Mouse (Mus musculus) forebrain, embryonic 16.5 days (tissue): ENCODE measurements around the gene 1700012B07Rik. TPM values are rescaled to one million over a fixed set of nuclear protein-coding genes. Genes with fewer than 3 reads are reported as not detected.

Experiments used
- ATAC-seq: fragments of 200-750 bp; cut with Nextera tagmentation; 2 replicates; pipeline ENCODE4 v1.8.0; 2017; ENCODE audit warnings: mild to moderate bottlenecking, moderate library complexity
- H3K27ac ChIP-seq: fragments of 300-500 bp; sonication (generic); 2 replicates; pipeline ENCODE4 v1.5.1; 2014; ENCODE audit warnings: low read length, control low read depth
- H3K27me3 ChIP-seq: fragments of 300-500 bp; sonication (generic); replicated peaks from 2 replicates; pipeline ENCODE4 v1.6.1; 2014; ENCODE audit warnings: low read length; ENCODE audit not compliant: control insufficient read depth, insufficient read depth
- H3K36me3 ChIP-seq: fragments of 300-500 bp; sonication (generic); 2 replicates; pipeline ENCODE4 v1.6.1; 2014; ENCODE audit not compliant: control insufficient read depth, insufficient read depth
- H3K4me1 ChIP-seq: fragments of 300-500 bp; sonication (generic); replicated peaks from 2 replicates; pipeline ENCODE4 v1.6.1; 2014; ENCODE audit warnings: low read length; ENCODE audit not compliant: control insufficient read depth, insufficient read depth
- H3K4me2 ChIP-seq: fragments of 300-500 bp; sonication (generic); 2 replicates; pipeline ENCODE4 v1.6.1; 2014; ENCODE audit warnings: mild to moderate bottlenecking, low read length, control low read depth
- H3K4me3 ChIP-seq: fragments of 300-500 bp; sonication (generic); replicated peaks from 2 replicates; pipeline ENCODE4 v1.5.1; 2014; ENCODE audit warnings: mild to moderate bottlenecking, low read length, control low read depth
- H3K9ac ChIP-seq: fragments of 300-500 bp; sonication (generic); replicated peaks from 2 replicates; pipeline ENCODE4 v1.6.1; 2014; ENCODE audit warnings: low read depth, low read length, control low read depth
- H3K9me3 ChIP-seq: fragments of 300-500 bp; sonication (generic); 2 replicates; pipeline ENCODE4 v1.6.1; 2016; ENCODE audit warnings: low read length; ENCODE audit not compliant: control insufficient read depth
- WGBS: fragments of 180-500 bp; shearing (Covaris S2); extraction: QIAGEN DNeasy Blood & Tissue Kit; methylation state at CpG from one replicate; pipeline ENCODE4 v1.1.7; 2014; 5-methylcytosine and 5-hydroxymethylcytosine counted together
- polyA plus RNA-seq: library from polyadenylated mRNA; unstranded; fragments of >200 nt; fragmentation: Nextera tagmentation; extraction: Ambion mirVana; gene quantifications from 2 replicates; pipeline ENCODE4 v1.2.1, GENCODE M21; 2015

1700012B07Rik gene
- polyA plus RNA-seq, 1 experiment from 2014 or later: not detected

- Histone ChIP-seq H3K4me3 (no peak overlapping the region), H3K36me3 (no peaks in the 10 kb centered on the region), H3K9me3 (no peaks in the 10 kb centered on the region), H3K27ac (no peak overlapping the region), H3K4me1 (no peaks in the 10 kb centered on the region), H3K27me3 (no peaks in the 10 kb centered on the region), H3K9ac (no peak overlapping the region), H3K4me2 (no peak overlapping the region)
- WGBS: 87% methylated on average over 8 of the region's 8 CpGs
- no peak for ATAC-seq
Observed at GRCm38 (mm10) chr11:109854056-109854455, 26.2 kb upstream of the 1700012B07Rik start.

- no peaks in the 10 kb centered on the region for H3K27me3 ChIP-seq
- H3K9ac ChIP-seq: no peak overlapping the region
- no peaks in the 10 kb centered on the region for H3K9me3 ChIP-seq
- H3K27ac ChIP-seq: no peak overlapping the region
- no peak for ATAC-seq
- no peaks in the 10 kb centered on the region for H3K36me3 ChIP-seq
- no peaks in the 10 kb centered on the region for H3K4me1 ChIP-seq
- H3K4me2 ChIP-seq: no peak overlapping the region
- 61% methylated on average over 17 of the region's 17 CpGs for WGBS
- H3K4me3 ChIP-seq: no peak overlapping the region
Observed at GRCm38 (mm10) chr11:109853228-109853966, 25.6 kb upstream of the 1700012B07Rik start.

DNA sequence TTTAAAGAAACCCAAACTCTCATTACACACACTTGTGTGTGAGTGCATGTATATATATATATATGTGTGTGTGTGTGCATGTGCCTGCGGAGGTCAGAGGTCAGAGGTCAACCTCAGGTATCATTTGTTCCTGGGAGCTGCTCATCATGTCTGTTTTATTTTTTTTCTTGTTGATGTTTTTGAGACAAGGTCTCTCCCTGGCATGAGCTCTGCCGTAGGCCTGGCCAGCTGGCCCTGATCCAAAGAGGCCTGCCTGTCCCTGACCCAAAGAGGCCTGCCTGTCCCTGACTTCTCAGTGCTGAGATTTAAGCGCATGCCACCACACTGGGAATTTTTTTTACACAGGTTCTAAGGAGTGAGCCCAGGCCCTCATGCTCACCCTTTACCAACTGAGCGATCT lies 24.1 kb upstream of the 1700012B07Rik start:
- Histone ChIP-seq H3K27me3 (no peaks in the 10 kb centered on the region), H3K4me1 (no peaks in the 10 kb centered on the region), H3K4me3 (no peak overlapping the region), H3K9me3 (no peaks in the 10 kb centered on the region), H3K36me3 (no peaks in the 10 kb centered on the region), H3K9ac (no peak overlapping the region), H3K4me2 (no peak overlapping the region), H3K27ac (no peak overlapping the region)
- ATAC-seq: no peak
- WGBS: 86% methylated on average over 4 of the region's 4 CpGs

- peaks cover 3% of the 10 kb centered on the region; the same call in 1 of the 2 replicates for H3K4me1 ChIP-seq
- no peak overlapping the region for H3K9ac ChIP-seq
- no peak overlapping the region for H3K27ac ChIP-seq
- no peaks in the 10 kb centered on the region for H3K9me3 ChIP-seq
- H3K4me2 ChIP-seq: no peak overlapping the region
- WGBS: 67% methylated on average over 7 of the region's 7 CpGs
- no peaks in the 10 kb centered on the region for H3K36me3 ChIP-seq
- no peaks in the 10 kb centered on the region for H3K27me3 ChIP-seq
- no peak overlapping the region for H3K4me3 ChIP-seq
- ATAC-seq: no peak
Observed at GRCm38 (mm10) chr11:109846343-109846742, 18.5 kb upstream of the 1700012B07Rik start.

DNA sequence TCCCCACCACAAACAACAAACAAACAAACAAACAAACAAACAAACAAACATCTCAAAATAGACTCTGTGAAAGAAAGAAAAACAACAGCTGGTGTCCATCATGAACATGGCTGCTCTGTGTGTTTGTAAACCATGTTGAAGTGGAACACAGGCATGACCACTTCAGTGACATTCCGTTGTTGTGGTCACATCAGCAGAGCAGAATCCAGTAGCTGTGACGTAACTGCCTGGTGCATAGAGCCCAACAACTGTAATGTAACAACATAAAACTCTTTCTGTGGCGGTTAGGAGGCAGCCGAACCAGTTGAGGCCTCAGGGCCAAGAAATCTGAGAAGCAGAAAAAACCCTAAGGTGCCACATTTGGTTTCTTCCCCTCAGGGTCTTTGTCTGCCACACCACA lies 17.8 kb upstream of the 1700012B07Rik start:
- whole genome bisulfite sequencing: 62% methylated on average over 4 of the region's 4 CpGs
- Histone ChIP-seq H3K4me3 (no peak overlapping the region), H3K9ac (no peak overlapping the region), H3K4me1 (peaks cover 3% of the 10 kb centered on the region; the same call in 1 of the 2 replicates), H3K36me3 (no peaks in the 10 kb centered on the region), H3K9me3 (peaks cover 2% of the 10 kb centered on the region), H3K27me3 (no peaks in the 10 kb centered on the region), H3K27ac (no peak overlapping the region), H3K4me2 (no peak overlapping the region)
- ATAC-seq: no peak

DNA sequence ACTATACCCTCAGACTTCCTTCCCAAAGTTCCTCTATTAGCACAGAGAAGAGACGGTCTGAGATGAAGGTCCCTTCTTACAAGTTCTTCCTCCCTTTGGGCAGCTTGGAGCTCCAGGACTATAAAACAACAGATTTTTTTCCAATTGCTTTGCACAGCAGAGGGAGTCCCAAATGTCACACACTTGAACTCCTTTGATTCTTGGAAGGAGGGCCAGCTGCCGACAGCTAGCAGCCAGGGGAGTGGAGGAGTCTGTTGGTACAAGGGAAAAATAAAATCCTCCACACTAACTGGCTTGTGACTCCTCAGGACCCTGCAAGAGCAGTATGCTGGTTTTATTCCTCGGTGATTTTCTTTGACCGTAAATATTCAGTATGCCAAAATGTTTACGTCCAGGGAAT lies 16.6 kb upstream of the 1700012B07Rik start:
- 78% methylated on average over 5 of the region's 5 CpGs for WGBS
- Histone ChIP-seq H3K4me3 (no peak overlapping the region), H3K36me3 (no peaks in the 10 kb centered on the region), H3K4me2 (no peak overlapping the region), H3K9ac (no peak overlapping the region), H3K9me3 (peaks cover 4% of the 10 kb centered on the region), H3K27ac (no peak overlapping the region), H3K27me3 (no peaks in the 10 kb centered on the region), H3K4me1 (peaks cover 3% of the 10 kb centered on the region; the same call in 1 of the 2 replicates)
- ATAC-seq: no peak

- no peak overlapping the region for H3K4me3 ChIP-seq
- no peaks in the 10 kb centered on the region for H3K27me3 ChIP-seq
- 70% methylated on average over 5 of the region's 5 CpGs for WGBS
Observed at GRCm38 (mm10) chr11:109830368-109830767, 2.5 kb upstream of the 1700012B07Rik start.

GRCm38 (mm10) chr11:109822280-109822679 lies 5.6 kb downstream of the 1700012B07Rik start:
- no peak overlapping the region for H3K27ac ChIP-seq
- H3K4me2 ChIP-seq: no peak overlapping the region
- H3K9ac ChIP-seq: no peak overlapping the region
- no peak overlapping the region for H3K4me3 ChIP-seq
- no peaks in the 10 kb centered on the region for H3K9me3 ChIP-seq
- ATAC-seq: no peak
- 89% methylated on average over 6 of the region's 6 CpGs for WGBS
- no peaks in the 10 kb centered on the region for H3K4me1 ChIP-seq
- H3K36me3 ChIP-seq: no peaks in the 10 kb centered on the region
- no peaks in the 10 kb centered on the region for H3K27me3 ChIP-seq

More at GRCm38 (mm10) chr11:109830368-109830767, 2.5 kb upstream of the 1700012B07Rik start:
- ATAC-seq: no peak
- no peak overlapping the region for H3K27ac ChIP-seq
- no peak overlapping the region for H3K4me2 ChIP-seq
- H3K4me1 ChIP-seq: no peaks in the 10 kb centered on the region
- H3K36me3 ChIP-seq: no peaks in the 10 kb centered on the region
- H3K9me3 ChIP-seq: no peaks in the 10 kb centered on the region
- no peak overlapping the region for H3K9ac ChIP-seq

- no peak for ATAC-seq
- 90% methylated on average over 3 of the region's 3 CpGs for whole genome bisulfite sequencing
- no peaks in the 10 kb centered on the region for H3K9me3 ChIP-seq
Observed at GRCm38 (mm10) chr11:109817405-109817804, 10.4 kb downstream of the 1700012B07Rik start.

More at GRCm38 (mm10) chr11:109817405-109817804, 10.4 kb downstream of the 1700012B07Rik start:
- no peak overlapping the region for H3K9ac ChIP-seq
- no peak overlapping the region for H3K27ac ChIP-seq
- no peaks in the 10 kb centered on the region for H3K27me3 ChIP-seq
- H3K4me1 ChIP-seq: no peaks in the 10 kb centered on the region
- no peak overlapping the region for H3K4me2 ChIP-seq
- H3K36me3 ChIP-seq: no peaks in the 10 kb centered on the region
- no peak overlapping the region for H3K4me3 ChIP-seq
